Mouse (Mus musculus) lung, embryonic 14.5 days (tissue): Measurements from ENCODE around the gene Il27ra. TPM values are rescaled to one million over a fixed set of nuclear protein-coding genes. Genes with fewer than 3 reads are reported as not detected.

Source experiments
- ATAC-seq: fragments of 200-750 bp; cut with Nextera tagmentation; 2 replicates; pipeline ENCODE4 v1.8.0; 2017; ENCODE audit warnings: mild to moderate bottlenecking, moderate TSS enrichment, moderate library complexity; ENCODE audit not compliant: insufficient read depth
- DNase-seq: peaks from one replicate; pipeline ENCODE4 v3.0.0-alpha.2; 2015
- H3K27ac ChIP-seq: fragments of 300-500 bp; sonication (generic); 2 replicates; pipeline ENCODE4 v1.5.1; 2014; ENCODE audit warnings: low read depth, mild to moderate bottlenecking, moderate library complexity
- H3K27me3 ChIP-seq: fragments of 300-500 bp; sonication (generic); 2 replicates; pipeline ENCODE4 v1.6.1; 2014; ENCODE audit warnings: low read length, control low read depth; ENCODE audit not compliant: insufficient read depth
- H3K36me3 ChIP-seq: fragments of 300-500 bp; sonication (generic); 2 replicates; pipeline ENCODE4 v1.6.1; 2014; ENCODE audit warnings: control low read depth; ENCODE audit not compliant: insufficient read depth
- H3K4me1 ChIP-seq: fragments of 300-500 bp; sonication (generic); 2 replicates; pipeline ENCODE4 v1.6.1; 2014; ENCODE audit warnings: antibody characterized with exemption, control low read depth; ENCODE audit not compliant: insufficient read depth
- H3K4me2 ChIP-seq: fragments of 300-500 bp; sonication (generic); 2 replicates; pipeline ENCODE4 v1.6.1; 2014; ENCODE audit warnings: mild to moderate bottlenecking
- H3K4me3 ChIP-seq: fragments of 300-500 bp; sonication (generic); 2 replicates; pipeline ENCODE4 v1.5.1; 2014; ENCODE audit warnings: low read depth, low read length
- H3K9ac ChIP-seq: fragments of 300-500 bp; sonication (generic); 2 replicates; pipeline ENCODE4 v1.6.1; 2014
- H3K9me3 ChIP-seq: fragments of 300-500 bp; sonication (generic); 2 replicates; pipeline ENCODE4 v1.6.1; 2016; ENCODE audit warnings: low read depth, low read length, control low read depth
- CTCF ChIP-seq: IDR thresholded peaks from 2 replicates; pipeline ENCODE4 v1.5.1; 2016; ENCODE audit warnings: antibody characterized with exemption, low read depth
- WGBS: fragments of 180-500 bp; shearing (Covaris S2); extraction: QIAGEN DNeasy Blood & Tissue Kit; methylation state at CpG from one replicate; pipeline ENCODE4 v1.1.7; 2014; 5-methylcytosine and 5-hydroxymethylcytosine counted together
- polyA plus RNA-seq: library from polyadenylated mRNA; unstranded; fragments of >200 nt; fragmentation: Nextera tagmentation; extraction: Ambion mirVana; gene quantifications from 2 replicates; pipeline ENCODE4 v1.2.1, GENCODE M21; 2014

Gene Il27ra
- polyA plus RNA-seq, 1 experiment from 2014 or later: 1.1 TPM

GRCm38 (mm10) chr8:84070241-84070640, 27.9 kb upstream of the Il27ra start:
- ATAC-seq: no peak
- no peak overlapping the region for H3K4me3 ChIP-seq
- no peak for TF ChIP-seq CTCF
- 87% methylated on average over 5 of the region's 5 CpGs for WGBS
- H3K27me3 ChIP-seq: no peaks in the 10 kb centered on the region
- peaks cover 19% of the 10 kb centered on the region; the same call in 1 of the 2 replicates for H3K4me1 ChIP-seq
- no peak overlapping the region; the same call in 1 of the 2 replicates for H3K9ac ChIP-seq
- no peak overlapping the region for H3K27ac ChIP-seq
- H3K36me3 ChIP-seq: peaks cover 8% of the 10 kb centered on the region; the same call in 1 of the 2 replicates
- H3K4me2 ChIP-seq: no peak overlapping the region
- H3K9me3 ChIP-seq: no peaks in the 10 kb centered on the region
- DNase-seq: no peak

GRCm38 (mm10) chr8:84069750-84070149, 27.4 kb upstream of the Il27ra start:
- H3K4me2 ChIP-seq: no peak overlapping the region
- WGBS: 58% methylated on average over 2 of the region's 2 CpGs
- ATAC-seq: no peak
- H3K27ac ChIP-seq: no peak overlapping the region
- TF ChIP-seq CTCF: no peak
- no peak overlapping the region; the same call in 1 of the 2 replicates for H3K9ac ChIP-seq
- H3K4me3 ChIP-seq: no peak overlapping the region
- H3K27me3 ChIP-seq: no peaks in the 10 kb centered on the region
- 0 out of 2 replicates have a peak, but pooled peaks cover 3% of the 10 kb centered on the region for H3K36me3 ChIP-seq
- no peaks in the 10 kb centered on the region for H3K9me3 ChIP-seq
- H3K4me1 ChIP-seq: peaks cover 19% of the 10 kb centered on the region; the same call in 1 of the 2 replicates
- DNase-seq: no peak

- H3K36me3 ChIP-seq: 0 out of 2 replicates have a peak, but pooled peaks cover under 1% of the 10 kb centered on the region
- H3K4me2 ChIP-seq: no peak overlapping the region; the same call in 1 of the 2 replicates
- H3K4me1 ChIP-seq: peaks cover 19% of the 10 kb centered on the region; the same call in 1 of the 2 replicates
- 23% methylated on average over 1 of the region's 1 CpGs for WGBS
- H3K27me3 ChIP-seq: no peaks in the 10 kb centered on the region
- no peak overlapping the region; the same call in 1 of the 2 replicates for H3K9ac ChIP-seq
- no peaks in the 10 kb centered on the region for H3K9me3 ChIP-seq
- ATAC-seq: no peak
- no peak for DNase-seq
- no peak overlapping the region for H3K4me3 ChIP-seq
- no peak for TF ChIP-seq CTCF
- no peak overlapping the region for H3K27ac ChIP-seq
These were observed 26.8 kb upstream of the Il27ra start for GRCm38 (mm10) chr8:84069169-84069568.

- H3K9me3 ChIP-seq: no peaks in the 10 kb centered on the region
- H3K27me3 ChIP-seq: no peaks in the 10 kb centered on the region
- 24% methylated on average over 12 of the region's 12 CpGs for WGBS
- no peak for TF ChIP-seq CTCF
- no peaks in the 10 kb centered on the region for H3K36me3 ChIP-seq
- H3K4me2 ChIP-seq: peak overlapping the region; percentile 80
- 0 out of 2 replicates have a peak overlapping the region, but pooled peaks have one; percentile 96 for H3K4me3 ChIP-seq
- ATAC-seq (no peak), DNase-seq (peak; percentile 81)
- no peak overlapping the region for H3K9ac ChIP-seq
- peak overlapping the region; percentile 10; the same call in 1 of the 2 replicates for H3K27ac ChIP-seq
- H3K4me1 ChIP-seq: peaks cover 19% of the 10 kb centered on the region; the same call in 1 of the 2 replicates
These were observed 26.1 kb upstream of the Il27ra start for GRCm38 (mm10) chr8:84068316-84069035.

GRCm38 (mm10) chr8:84067911-84068310, 25.5 kb upstream of the Il27ra start:
- DNase-seq: no peak
- ATAC-seq: no peak
- WGBS: 71% methylated on average over 7 of the region's 7 CpGs
- Histone ChIP-seq H3K4me2 (peak overlapping the region; percentile 80), H3K9me3 (no peaks in the 10 kb centered on the region), H3K4me3 (peak overlapping the region; percentile 96), H3K36me3 (no peaks in the 10 kb centered on the region), H3K27me3 (no peaks in the 10 kb centered on the region), H3K9ac (no peak overlapping the region), H3K4me1 (peaks cover 19% of the 10 kb centered on the region; the same call in 1 of the 2 replicates), H3K27ac (0 out of 2 replicates have a peak overlapping the region, but pooled peaks have one; percentile 10)
- TF ChIP-seq CTCF: no peak

- no peaks in the 10 kb centered on the region for H3K9me3 ChIP-seq
- no peaks in the 10 kb centered on the region for H3K27me3 ChIP-seq
- H3K4me2 ChIP-seq: peak overlapping the region; percentile 80
- peak; percentile 68 for ATAC-seq
- H3K36me3 ChIP-seq: no peaks in the 10 kb centered on the region
- H3K9ac ChIP-seq: peak overlapping the region; percentile 89
- WGBS: 2% methylated on average over 57 of the region's 58 CpGs
- H3K4me1 ChIP-seq: peaks cover 19% of the 10 kb centered on the region; the same call in 1 of the 2 replicates
- H3K4me3 ChIP-seq: peak overlapping the region; percentile 96
- peak overlapping the region; percentile 98 for H3K27ac ChIP-seq
- no peak for TF ChIP-seq CTCF
- DNase-seq: peak; percentile 95
These were observed 24.7 kb upstream of the Il27ra start for GRCm38 (mm10) chr8:84067047-84067573.
